15 mouse cellular contexts compared by ENCODE assay signal in the genomic region with DNA sequence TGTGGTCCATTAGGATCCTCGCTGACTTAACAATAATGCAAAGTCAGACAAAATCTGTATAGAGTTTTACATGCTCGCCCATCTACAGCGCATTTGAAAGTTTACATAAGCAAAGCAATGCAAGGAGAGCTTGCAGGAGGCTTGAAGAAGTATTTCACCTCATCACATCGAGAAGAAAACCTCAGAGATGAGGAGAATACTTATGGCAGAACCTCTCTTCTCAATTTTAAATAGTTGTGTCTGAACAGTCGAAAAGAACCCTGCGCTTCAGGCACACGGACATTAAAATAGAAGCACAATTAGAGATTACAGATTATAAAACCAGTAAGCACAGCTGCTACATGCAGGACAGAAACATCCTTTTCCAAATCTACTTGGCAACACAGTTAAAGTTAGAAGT.
"Had no signal": no experiment of that assay in that cellular context is flagged by ENCODE, and none has a peak within 500 bp of the region (broad histone marks: within the 10 kb centered on the region; RNA-seq: fewer than 3 reads in every experiment).

No protein-coding gene starts in this region.

- DNase-seq: retina, postnatal 1 day; right cerebral cortex, adult 18-20 months; right cerebral cortex, postnatal 14 days; right cerebral cortex, postnatal 25 days; right cerebral cortex, postnatal 4 days; spleen, adult 18-20 months; thymus, adult 18-20 months; thymus, adult 2 months; thymus, postnatal 14 days; thymus, postnatal 25 days; thymus, postnatal 36 days; thymus, postnatal 4 days had no signal

- H3K27ac ChIP-seq: neural tube, embryonic 15.5 days; stomach, embryonic 15.5 days; stomach, postnatal 0 days had no signal

- H3K4me3 ChIP-seq: neural tube, embryonic 15.5 days; stomach, embryonic 15.5 days had no signal
